Mouse (Mus musculus) forebrain, embryonic 10.5 days (tissue): ENCODE data around the gene Naif1. TPM values are rescaled to one million over a fixed set of nuclear protein-coding genes. Genes with fewer than 3 reads are reported as not detected.
"Not testable (repeated sequence)": the region's sequence is repeated elsewhere in the genome, so short reads cannot be mapped to it uniquely, and the experiment has no call there.

Experiments
- DNase-seq: peaks from one replicate; pipeline ENCODE4 v3.0.0-alpha.2; 2017; ENCODE audit warnings: low spot score; ENCODE audit errors: extremely low spot score
- H3K27ac ChIP-seq: fragments of 300-500 bp; sonication (generic); 2 replicates; pipeline ENCODE4 v1.5.1; 2016; ENCODE audit warnings: mild to moderate bottlenecking
- H3K27me3 ChIP-seq: fragments of 300-500 bp; sonication (generic); 2 replicates; pipeline ENCODE4 v1.6.1; 2016; ENCODE audit warnings: mild to moderate bottlenecking; ENCODE audit not compliant: poor library complexity, severe bottlenecking
- H3K36me3 ChIP-seq: fragments of 300-500 bp; sonication (generic); replicated peaks from 2 replicates; pipeline ENCODE4 v1.6.1; 2016; ENCODE audit warnings: mild to moderate bottlenecking, moderate library complexity
- H3K4me1 ChIP-seq: fragments of 300-500 bp; sonication (generic); 2 replicates; pipeline ENCODE4 v1.6.1; 2016
- H3K4me3 ChIP-seq: fragments of 300-500 bp; sonication (generic); 2 replicates; pipeline ENCODE4 v1.5.1; 2016; ENCODE audit warnings: mild to moderate bottlenecking, moderate library complexity
- H3K9me3 ChIP-seq: fragments of 300-500 bp; sonication (generic); 2 replicates; pipeline ENCODE4 v1.6.1; 2016; ENCODE audit warnings: mild to moderate bottlenecking, moderate library complexity
- WGBS: fragments of 180-500 bp; shearing (Covaris S2); methylation state at CpG from one replicate; pipeline ENCODE4 v1.1.7; 2016; 5-methylcytosine and 5-hydroxymethylcytosine counted together
- polyA plus RNA-seq: library from polyadenylated mRNA; unstranded; fragments of >200 nt; fragmentation: Nextera tagmentation; extraction: Ambion mirVana; gene quantifications from 2 replicates; pipeline ENCODE4 v1.2.1, GENCODE M21; 2016

Gene Naif1
- polyA plus RNA-seq, 1 experiment from 2014 or later, result 6.7 TPM

DNA sequence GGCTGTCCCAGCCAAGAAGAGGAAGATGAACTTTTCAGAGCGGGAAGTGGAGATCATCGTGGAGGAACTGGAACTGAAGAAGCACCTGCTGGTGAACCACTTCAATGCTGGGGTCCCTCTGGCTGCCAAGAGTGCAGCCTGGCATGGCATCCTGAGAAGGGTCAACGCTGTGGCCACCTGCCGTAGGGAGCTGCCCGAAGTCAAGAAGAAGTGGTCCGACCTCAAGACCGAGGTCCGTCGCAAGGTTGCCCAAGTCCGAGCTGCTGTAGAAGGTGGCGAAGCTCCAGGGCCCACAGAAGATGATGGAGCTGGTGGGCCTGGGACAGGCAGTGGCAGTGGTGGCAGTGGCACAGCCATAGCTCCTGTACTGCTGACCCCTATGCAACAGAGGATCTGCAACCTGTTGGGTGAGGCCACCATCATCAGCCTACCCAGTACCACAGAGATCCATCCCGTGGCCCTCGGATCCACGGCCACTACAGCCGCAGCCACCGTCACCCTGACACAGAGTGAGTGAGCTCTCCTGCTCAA lies 2.2 kb downstream of the Naif1 start:
- Histone ChIP-seq H3K27ac (peak overlapping the region; percentile 90), H3K36me3 (peaks cover 20% of the 10 kb centered on the region), H3K9me3 (no peaks in the 10 kb centered on the region), H3K4me3 (peak overlapping the region; percentile 82), H3K4me1 (peaks cover 51% of the 10 kb centered on the region), H3K27me3 (no peaks in the 10 kb centered on the region)
- WGBS, result 95% methylated on average over 16 of the region's 16 CpGs
- DNase-seq, result no peak

DNA sequence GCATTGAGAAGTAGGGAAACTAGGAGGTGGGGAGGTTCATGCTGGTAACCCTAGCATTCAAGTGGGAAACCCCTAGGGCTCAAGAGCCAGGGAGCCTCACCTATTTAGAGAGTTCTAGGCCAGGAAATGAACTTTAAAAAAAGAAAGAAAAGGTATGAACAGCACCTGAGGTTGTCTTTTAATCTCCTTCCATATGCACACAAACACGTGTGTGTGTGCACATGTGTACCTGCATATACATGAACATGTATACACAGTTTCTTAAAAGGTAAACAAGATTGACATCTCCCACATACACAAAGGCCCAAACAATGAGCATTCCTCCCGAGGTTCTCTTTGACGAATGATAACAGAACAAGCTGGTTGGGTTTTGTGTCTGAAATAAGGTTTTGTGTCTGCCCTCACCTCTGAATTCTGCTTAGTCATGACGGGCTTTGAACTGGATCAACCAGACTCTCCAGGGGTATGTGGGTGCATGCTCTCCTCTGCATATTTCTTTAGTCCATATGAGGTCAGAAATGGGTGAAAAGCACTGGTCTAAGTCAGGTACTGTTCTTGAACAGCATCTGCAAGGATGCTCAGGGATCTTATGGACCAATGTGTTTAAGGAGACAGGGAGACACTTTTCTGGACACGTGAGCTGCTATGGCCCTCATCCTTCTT lies 3.5 kb downstream of the Naif1 start:
- no peak for DNase-seq
- H3K4me1 ChIP-seq, result peaks cover 49% of the 10 kb centered on the region
- 91% methylated on average over 5 of the region's 5 CpGs for WGBS
- H3K27me3 ChIP-seq, result no peaks in the 10 kb centered on the region
- peaks cover 20% of the 10 kb centered on the region for H3K36me3 ChIP-seq
- H3K4me3 ChIP-seq, result no peak overlapping the region
- no peak overlapping the region for H3K27ac ChIP-seq
- no peaks in the 10 kb centered on the region for H3K9me3 ChIP-seq

DNA sequence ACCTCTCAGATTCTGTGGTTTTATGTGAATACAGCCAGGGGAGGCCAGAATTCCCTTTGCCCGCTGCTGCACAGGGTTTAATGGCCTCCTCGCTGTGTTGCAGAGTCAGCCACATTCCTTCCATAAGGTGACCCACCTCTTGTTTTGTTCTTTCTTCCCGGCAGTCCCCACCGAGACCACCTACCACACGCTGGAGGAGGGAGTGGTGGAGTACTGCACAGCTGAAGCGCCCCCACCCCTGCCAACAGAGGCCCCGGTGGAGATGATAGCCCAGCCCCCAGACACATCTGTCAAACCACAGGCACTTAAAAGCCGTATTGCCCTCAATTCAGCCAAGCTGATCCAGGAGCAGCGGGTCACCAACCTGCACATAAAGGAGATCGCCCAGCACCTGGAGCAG lies 4.4 kb downstream of the Naif1 start:
- Histone ChIP-seq H3K4me1 (peaks cover 45% of the 10 kb centered on the region), H3K4me3 (no peak overlapping the region), H3K27ac (peak overlapping the region; percentile 25; the same call in 1 of the 2 replicates), H3K36me3 (peaks cover 20% of the 10 kb centered on the region), H3K9me3 (no peaks in the 10 kb centered on the region), H3K27me3 (no peaks in the 10 kb centered on the region)
- DNase-seq, result no peak
- whole genome bisulfite sequencing, result 89% methylated on average over 10 of the region's 10 CpGs

DNA sequence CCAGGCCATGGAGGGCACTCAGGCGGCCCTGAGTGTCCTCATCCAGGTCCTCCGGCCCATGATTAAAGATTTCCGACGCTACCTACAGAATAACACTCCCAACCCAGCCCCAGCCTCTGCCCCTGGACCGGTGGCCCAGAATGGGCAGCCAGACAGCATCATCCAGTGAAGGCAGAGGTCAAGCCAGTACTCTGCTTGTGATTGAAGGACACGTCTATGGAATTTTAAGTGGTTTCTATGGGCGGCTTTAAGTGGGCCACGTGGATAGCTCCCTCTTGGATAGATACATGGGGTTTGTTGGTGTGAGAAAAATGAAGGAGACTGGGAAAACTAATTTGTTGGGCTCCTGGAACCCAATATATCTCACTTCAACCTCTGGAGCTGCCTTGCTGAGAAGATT lies 4.8 kb downstream of the Naif1 start:
- WGBS, result 93% methylated on average over 8 of the region's 8 CpGs
- no peak for DNase-seq
- Histone ChIP-seq H3K4me3 (no peak overlapping the region), H3K9me3 (no peaks in the 10 kb centered on the region), H3K4me1 (peaks cover 41% of the 10 kb centered on the region), H3K27ac (peak overlapping the region; percentile 25; the same call in 1 of the 2 replicates), H3K36me3 (peaks cover 20% of the 10 kb centered on the region), H3K27me3 (no peaks in the 10 kb centered on the region)

DNA sequence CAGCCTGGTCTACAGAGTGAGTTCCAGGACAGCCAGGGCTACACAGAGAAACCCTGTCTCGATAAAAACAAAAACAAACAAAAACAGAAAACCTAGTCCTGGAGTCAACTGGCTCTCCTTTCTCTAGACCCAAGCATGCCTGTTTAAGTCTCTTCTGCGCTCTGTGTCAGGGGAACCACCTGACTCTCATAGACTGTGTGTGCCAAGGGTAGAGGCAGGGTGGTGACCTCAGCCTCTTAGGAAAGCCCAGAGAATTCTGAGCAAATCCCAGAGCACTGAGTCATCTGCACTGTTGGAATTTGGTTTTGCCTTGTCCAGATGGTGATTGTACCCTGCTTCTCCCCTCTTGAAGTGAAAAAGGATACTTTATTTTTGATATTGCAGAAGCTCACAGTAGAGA lies 8.0 kb downstream of the Naif1 start:
- WGBS, result 91% methylated on average over 2 of the region's 2 CpGs
- no peak for DNase-seq

DNA sequence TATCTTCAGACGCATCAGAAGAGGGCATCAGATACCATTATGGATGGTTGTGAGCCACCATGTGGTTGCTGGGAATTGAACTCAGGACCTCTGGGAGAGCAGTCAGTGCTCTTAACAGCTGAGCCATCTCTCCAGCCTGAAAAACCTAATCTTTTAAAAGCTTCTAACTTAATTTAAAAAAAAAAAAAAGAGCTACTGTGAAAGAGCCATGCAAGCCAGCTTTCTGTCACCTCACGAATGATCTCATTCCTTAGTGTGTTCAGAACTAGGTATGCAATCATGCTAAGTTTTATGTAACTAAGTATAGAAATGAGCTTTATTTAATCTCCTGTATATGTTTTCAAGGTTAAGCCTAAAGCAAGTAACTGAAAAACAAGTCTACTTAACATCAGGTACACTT lies 9.4 kb downstream of the Naif1 start:
- H3K9me3 ChIP-seq, result no peaks in the 10 kb centered on the region
- no peak for DNase-seq
- WGBS, result 98% methylated on average over 2 of the region's 2 CpGs
- H3K36me3 ChIP-seq, result peaks cover 18% of the 10 kb centered on the region
- H3K4me3 ChIP-seq, result no peak overlapping the region
- H3K27me3 ChIP-seq, result no peaks in the 10 kb centered on the region
- no peak overlapping the region for H3K27ac ChIP-seq
- H3K4me1 ChIP-seq, result peaks cover 6% of the 10 kb centered on the region; the same call in 1 of the 2 replicates

More for the DNA sequence above, 8.0 kb downstream of the Naif1 start:
- Histone ChIP-seq H3K27ac (no peak overlapping the region), H3K9me3 (no peaks in the 10 kb centered on the region), H3K4me3 (no peak overlapping the region), H3K27me3 (no peaks in the 10 kb centered on the region), H3K36me3 (peaks cover 20% of the 10 kb centered on the region), H3K4me1 (peaks cover 17% of the 10 kb centered on the region; the same call in 1 of the 2 replicates)

DNA sequence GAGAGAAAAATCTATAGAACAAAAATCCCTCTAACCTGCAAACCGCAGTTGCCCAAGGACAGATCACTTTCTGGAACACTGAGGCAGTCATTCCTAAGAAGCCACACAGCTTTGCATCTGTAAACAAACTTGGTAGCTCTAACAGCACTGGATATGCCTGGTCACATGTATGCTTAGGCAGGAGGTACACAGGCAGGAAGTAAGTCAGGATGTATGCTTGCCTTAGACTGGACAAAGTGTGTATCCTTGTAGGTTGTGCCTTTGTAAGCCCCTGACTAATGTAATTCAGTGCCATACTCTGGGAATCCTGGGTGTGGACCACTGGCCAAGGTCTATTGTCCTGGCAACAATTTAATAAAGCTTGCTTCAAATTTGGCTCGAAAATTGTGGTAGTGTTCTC lies 13.5 kb downstream of the Naif1 start:
- H3K36me3 ChIP-seq, result no peaks in the 10 kb centered on the region
- no peaks in the 10 kb centered on the region for H3K9me3 ChIP-seq
- H3K4me1 ChIP-seq, result peaks cover 3% of the 10 kb centered on the region; the same call in 1 of the 2 replicates
- 74% methylated on average over 2 of the region's 2 CpGs for WGBS
- no peak overlapping the region for H3K27ac ChIP-seq
- DNase-seq, result no peak
- no peaks in the 10 kb centered on the region for H3K27me3 ChIP-seq
- H3K4me3 ChIP-seq, result no peak overlapping the region

DNA sequence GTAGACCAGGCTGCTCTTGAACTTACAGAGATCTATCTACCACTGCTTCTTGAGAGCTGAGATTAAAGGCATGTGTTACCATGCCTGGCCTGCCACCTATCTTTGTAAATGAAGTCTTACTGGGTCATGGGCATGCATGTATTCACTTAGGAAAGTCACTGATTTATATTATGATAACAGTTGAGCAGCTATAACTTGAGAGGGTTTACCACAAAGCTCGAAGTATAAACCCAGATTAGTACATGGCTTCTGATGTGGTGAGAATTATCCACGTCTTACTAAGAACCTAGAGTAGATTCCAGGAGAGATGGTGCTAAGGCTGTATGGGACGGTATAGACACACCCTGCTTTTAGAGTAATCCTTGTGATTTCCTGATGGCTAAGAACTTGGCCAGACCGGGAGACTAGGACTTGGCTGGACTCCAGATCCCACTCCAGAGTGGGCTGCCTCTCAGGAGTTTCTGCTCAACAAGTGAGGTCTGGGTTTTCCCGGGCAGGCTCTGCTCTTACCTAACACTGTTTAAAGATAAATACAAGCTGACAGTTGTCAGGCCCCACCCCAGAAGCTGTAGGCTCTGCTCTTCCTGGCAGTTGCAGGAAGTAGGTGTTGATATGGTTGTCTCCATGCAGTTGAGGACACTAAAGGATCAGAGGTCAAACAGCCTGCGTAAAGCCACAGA lies 14.1 kb downstream of the Naif1 start:
- DNase-seq, result no peak
- Histone ChIP-seq H3K4me1 (peaks cover 3% of the 10 kb centered on the region; the same call in 1 of the 2 replicates), H3K9me3 (no peaks in the 10 kb centered on the region), H3K27me3 (no peaks in the 10 kb centered on the region), H3K4me3 (no peak overlapping the region), H3K36me3 (no peaks in the 10 kb centered on the region), H3K27ac (no peak overlapping the region)
- WGBS, result 86% methylated on average over 6 of the region's 6 CpGs

DNA sequence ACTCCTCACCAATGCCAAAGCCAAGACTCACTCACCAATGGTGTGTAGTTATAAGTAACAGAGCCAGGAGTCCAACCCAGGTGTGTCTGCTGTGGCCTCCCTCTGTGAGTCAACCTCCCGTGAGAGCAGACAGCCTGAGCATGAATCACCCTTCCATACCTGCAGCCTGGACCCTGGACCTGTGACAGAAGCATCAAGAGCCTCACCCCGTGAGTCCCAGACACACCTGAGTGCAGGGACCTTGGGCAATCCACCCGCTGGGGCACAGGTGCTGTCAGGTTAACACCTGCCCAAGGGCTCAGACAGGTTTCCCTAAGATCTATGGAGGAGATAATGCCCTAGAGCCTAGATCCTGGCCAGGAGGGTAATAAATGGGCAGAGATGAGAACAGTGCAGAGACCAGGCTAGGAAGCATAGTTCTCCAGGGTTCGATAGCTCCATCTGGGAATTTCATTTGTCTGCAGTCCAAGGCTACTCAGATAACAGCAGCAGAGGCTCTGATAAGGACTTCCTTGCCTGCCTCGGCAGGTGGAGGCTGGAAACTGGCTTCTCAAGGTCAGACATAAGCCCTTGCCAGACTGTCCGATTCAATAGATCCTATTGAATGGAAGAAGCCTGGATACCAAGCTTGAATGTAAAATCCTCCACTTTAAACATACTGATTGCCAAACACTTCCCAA lies 20.9 kb downstream of the Naif1 start:
- 91% methylated on average over 6 of the region's 6 CpGs for WGBS
- H3K27me3 ChIP-seq, result no peaks in the 10 kb centered on the region
- no peak for DNase-seq
- H3K27ac ChIP-seq, result no peak overlapping the region
- peaks cover 7% of the 10 kb centered on the region for H3K9me3 ChIP-seq
- no peaks in the 10 kb centered on the region for H3K4me1 ChIP-seq
- H3K4me3 ChIP-seq, result no peak overlapping the region
- no peaks in the 10 kb centered on the region for H3K36me3 ChIP-seq

DNA sequence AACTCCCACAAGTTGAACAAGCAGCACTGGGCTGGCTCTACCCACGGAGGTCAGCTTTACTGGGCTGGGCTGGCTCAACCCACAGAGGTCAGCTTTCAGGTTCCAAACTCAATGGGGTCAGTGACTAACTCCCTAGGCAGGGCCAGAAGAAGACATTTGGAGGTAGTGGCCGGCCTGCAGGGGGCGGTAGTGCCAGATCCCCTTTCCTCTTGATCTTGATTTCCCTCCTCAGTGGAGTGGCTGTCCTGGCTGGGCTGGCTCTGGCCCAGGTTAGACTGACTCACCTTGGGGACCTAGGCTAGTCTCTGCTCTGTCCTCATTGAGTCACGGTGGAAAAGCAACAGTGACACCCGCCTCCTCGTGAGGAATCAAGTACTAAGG lies 21.4 kb downstream of the Naif1 start:
- DNase-seq, result no peak
- peaks cover 7% of the 10 kb centered on the region for H3K9me3 ChIP-seq
- no peak overlapping the region for H3K27ac ChIP-seq
- no peak overlapping the region for H3K4me3 ChIP-seq
- no peaks in the 10 kb centered on the region for H3K36me3 ChIP-seq
- 85% methylated on average over 6 of the region's 6 CpGs for WGBS
- H3K4me1 ChIP-seq, result no peaks in the 10 kb centered on the region
- no peaks in the 10 kb centered on the region for H3K27me3 ChIP-seq

DNA sequence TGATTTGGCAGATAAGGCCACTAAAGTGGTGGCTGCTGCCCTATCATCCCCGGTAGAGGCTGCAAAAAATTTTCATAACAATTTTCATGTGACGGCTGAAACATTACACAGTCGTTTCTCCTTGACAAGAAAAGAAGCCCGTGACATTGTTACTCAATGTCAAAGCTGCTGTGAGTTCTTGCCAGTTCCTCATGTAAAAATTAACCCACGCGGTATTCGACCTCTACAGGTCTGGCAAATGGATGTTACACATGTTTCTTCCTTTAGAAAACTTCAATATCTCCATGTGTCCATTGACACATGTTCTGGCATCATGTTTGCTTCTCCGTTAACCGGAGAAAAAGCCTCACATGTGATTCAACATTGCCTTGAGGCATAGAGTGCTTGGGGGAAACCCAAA lies 25.1 kb downstream of the Naif1 start:
- not testable (repeated sequence) for H3K4me3 ChIP-seq, H3K36me3 ChIP-seq, H3K27ac ChIP-seq, H3K27me3 ChIP-seq, H3K4me1 ChIP-seq, DNase-seq
- 91% methylated on average over 6 of the region's 9 CpGs for WGBS
- H3K9me3 ChIP-seq, result peaks cover 15% of the 10 kb centered on the region

DNA sequence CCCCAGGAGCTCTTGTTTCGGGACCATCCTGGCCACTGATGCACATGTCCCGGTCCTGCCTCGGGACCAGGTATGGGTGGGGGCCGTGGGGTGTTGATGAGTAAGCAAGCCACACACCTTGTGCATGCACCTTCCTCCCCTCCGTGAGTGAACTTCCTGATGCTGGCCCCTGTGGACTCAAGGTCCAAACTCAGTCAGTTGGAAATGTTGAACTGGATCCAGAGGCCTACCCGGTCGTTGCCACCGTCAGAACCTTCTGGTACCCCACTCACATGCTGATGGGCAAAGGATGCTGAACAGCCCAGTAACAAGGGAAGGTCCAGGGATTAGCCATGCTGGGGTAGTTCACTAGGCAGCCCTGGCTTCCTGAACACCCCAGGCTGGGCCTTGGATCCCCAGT lies 32.1 kb downstream of the Naif1 start:
- 94% methylated on average over 8 of the region's 8 CpGs for WGBS
- no peaks in the 10 kb centered on the region; the same call in 1 of the 2 replicates for H3K4me1 ChIP-seq
- no peak for DNase-seq
- H3K27me3 ChIP-seq, result no peaks in the 10 kb centered on the region
- H3K4me3 ChIP-seq, result no peak overlapping the region
- no peaks in the 10 kb centered on the region for H3K36me3 ChIP-seq
- no peak overlapping the region for H3K27ac ChIP-seq
- H3K9me3 ChIP-seq, result peaks cover 8% of the 10 kb centered on the region; the same call in 1 of the 2 replicates
